Mouse (Mus musculus) neural tube, embryonic 14.5 days (tissue): Measurements from ENCODE around the gene Fam98a. TPM values are rescaled to one million over a fixed set of nuclear protein-coding genes. Genes with fewer than 3 reads are reported as not detected.

Source experiments
- ATAC-seq: fragments of 200-750 bp; cut with Nextera tagmentation; 2 replicates; pipeline ENCODE4 v1.8.0; 2017; ENCODE audit warnings: low read depth, mild to moderate bottlenecking, moderate TSS enrichment, moderate library complexity
- H3K27ac ChIP-seq: fragments of 300-500 bp; sonication (generic); 2 replicates; pipeline ENCODE4 v1.5.1; 2014; ENCODE audit warnings: low read depth, mild to moderate bottlenecking, control low read depth, low read length, moderate library complexity, mixed read lengths
- H3K27me3 ChIP-seq: fragments of 300-500 bp; sonication (generic); 2 replicates; pipeline ENCODE4 v1.6.1; 2014; ENCODE audit warnings: low read length; ENCODE audit not compliant: control insufficient read depth, insufficient read depth
- H3K36me3 ChIP-seq: fragments of 300-500 bp; sonication (generic); 2 replicates; pipeline ENCODE4 v1.6.1; 2014; ENCODE audit warnings: low read length, mixed read lengths; ENCODE audit not compliant: control insufficient read depth, insufficient read depth
- H3K4me1 ChIP-seq: fragments of 300-500 bp; sonication (generic); 2 replicates; pipeline ENCODE4 v1.6.1; 2014; ENCODE audit warnings: low read length; ENCODE audit not compliant: control insufficient read depth, insufficient read depth
- H3K4me2 ChIP-seq: fragments of 300-500 bp; sonication (generic); 2 replicates; pipeline ENCODE4 v1.6.1; 2014; ENCODE audit warnings: mild to moderate bottlenecking, low read depth, low read length, control low read depth
- H3K4me3 ChIP-seq: fragments of 300-500 bp; sonication (generic); 2 replicates; pipeline ENCODE4 v1.5.1; 2014; ENCODE audit warnings: low read depth, low read length, control low read depth, mixed read lengths
- H3K9ac ChIP-seq: fragments of 300-500 bp; sonication (generic); replicated peaks from 2 replicates; pipeline ENCODE4 v1.6.1; 2014; ENCODE audit warnings: low read depth, mild to moderate bottlenecking, control low read depth, low read length, mixed read lengths
- H3K9me3 ChIP-seq: fragments of 300-500 bp; sonication (generic); 2 replicates; pipeline ENCODE4 v1.6.1; 2016; ENCODE audit warnings: low read length; ENCODE audit not compliant: control insufficient read depth
- WGBS: fragments of 180-500 bp; shearing (Covaris S2); extraction: QIAGEN DNeasy Blood & Tissue Kit; methylation state at CpG from one replicate; pipeline ENCODE4 v1.1.7; 2014; 5-methylcytosine and 5-hydroxymethylcytosine counted together
- polyA plus RNA-seq: library from polyadenylated mRNA; unstranded; fragments of >200 nt; fragmentation: Nextera tagmentation; extraction: Ambion mirVana; gene quantifications from 2 replicates; pipeline ENCODE4 v1.2.1, GENCODE M21; 2014

Gene Fam98a
- polyA plus RNA-seq, 1 experiment from 2014 or later = 13.3 TPM

DNA sequence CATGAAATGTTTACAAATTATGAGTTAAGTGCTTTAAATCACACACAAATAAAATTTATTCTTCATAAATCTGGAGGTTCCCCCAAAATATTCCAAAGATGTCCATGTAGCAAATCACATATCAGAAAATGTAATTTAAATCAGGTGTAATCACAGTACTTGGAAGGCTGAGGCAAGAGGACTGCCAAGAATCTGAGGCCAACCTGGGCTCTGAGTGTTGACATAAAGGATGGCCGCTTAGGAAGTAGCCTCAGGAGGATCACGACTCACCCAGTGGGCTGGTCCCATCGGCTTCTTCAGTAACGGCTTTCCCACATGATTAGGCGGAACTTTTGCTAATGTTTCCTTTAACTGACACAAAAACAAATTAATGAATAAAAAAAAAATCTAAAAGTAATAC is 11.9 kb downstream of the Fam98a start:
- no peaks in the 10 kb centered on the region for H3K27me3 ChIP-seq
- H3K9ac ChIP-seq = no peak overlapping the region
- peaks cover 18% of the 10 kb centered on the region; the same call in 1 of the 2 replicates for H3K36me3 ChIP-seq
- 85% methylated on average over 5 of the region's 5 CpGs for WGBS
- no peaks in the 10 kb centered on the region for H3K9me3 ChIP-seq
- H3K4me3 ChIP-seq = no peak overlapping the region
- H3K4me2 ChIP-seq = no peak overlapping the region
- H3K27ac ChIP-seq = no peak overlapping the region
- no peaks in the 10 kb centered on the region for H3K4me1 ChIP-seq
- ATAC-seq = no peak

DNA sequence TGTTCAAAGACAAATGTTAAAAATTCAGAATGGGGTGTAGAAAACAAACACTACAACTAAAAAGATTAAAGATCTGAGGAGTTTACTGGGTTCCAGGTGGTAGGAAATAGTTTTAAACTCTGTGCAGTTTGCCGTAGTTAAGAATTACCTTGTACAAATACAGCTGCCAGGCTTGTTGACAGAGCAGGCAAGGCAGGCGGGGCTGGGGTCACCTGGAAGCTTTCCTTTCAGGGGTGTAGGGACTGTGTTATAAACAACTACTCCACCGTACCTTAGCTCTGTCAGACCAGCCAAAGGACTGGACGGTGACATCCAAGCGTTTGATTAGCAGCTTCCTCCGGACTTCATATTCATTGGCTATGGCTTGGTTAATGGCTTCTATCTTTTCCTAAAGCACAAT is 12.6 kb downstream of the Fam98a start:
- H3K27me3 ChIP-seq = no peaks in the 10 kb centered on the region

DNA sequence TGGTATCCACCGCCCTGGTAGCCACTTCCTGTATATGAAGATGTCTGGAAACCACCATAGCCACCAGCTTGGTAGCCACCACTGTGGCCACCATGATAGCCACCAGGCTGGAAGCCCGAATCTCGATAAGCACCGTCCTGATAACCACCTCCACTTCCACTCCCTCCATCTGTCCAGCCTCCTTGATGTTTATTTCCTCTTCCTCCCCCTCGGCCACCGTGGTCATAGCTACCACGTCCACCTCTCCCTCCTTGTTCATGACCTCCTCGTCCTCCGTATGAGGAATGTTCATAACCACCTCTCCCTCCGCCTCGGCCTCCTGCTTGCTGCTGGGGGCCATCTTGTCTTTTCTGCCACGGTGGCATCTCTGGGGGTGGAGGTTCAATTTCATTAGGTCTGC is 13.3 kb downstream of the Fam98a start:
- ATAC-seq = no peak
- H3K27me3 ChIP-seq = no peaks in the 10 kb centered on the region
- H3K27ac ChIP-seq = no peak overlapping the region
- 96% methylated on average over 12 of the region's 12 CpGs for WGBS
- H3K4me1 ChIP-seq = no peaks in the 10 kb centered on the region
- no peak overlapping the region for H3K4me2 ChIP-seq
- H3K9ac ChIP-seq = no peak overlapping the region
- no peak overlapping the region for H3K4me3 ChIP-seq
- H3K9me3 ChIP-seq = no peaks in the 10 kb centered on the region
- H3K36me3 ChIP-seq = peaks cover 13% of the 10 kb centered on the region; the same call in 1 of the 2 replicates

More for the DNA sequence above, 12.6 kb downstream of the Fam98a start:
- H3K27ac ChIP-seq = no peak overlapping the region
- no peaks in the 10 kb centered on the region for H3K9me3 ChIP-seq
- H3K4me3 ChIP-seq = no peak overlapping the region
- no peaks in the 10 kb centered on the region for H3K4me1 ChIP-seq
- 96% methylated on average over 6 of the region's 6 CpGs for WGBS
- H3K4me2 ChIP-seq = no peak overlapping the region
- H3K36me3 ChIP-seq = peaks cover 13% of the 10 kb centered on the region; the same call in 1 of the 2 replicates
- ATAC-seq = no peak
- no peak overlapping the region for H3K9ac ChIP-seq

GRCm38 (mm10) chr17:75537050-75537445 is 14.7 kb downstream of the Fam98a start:
- Histone ChIP-seq H3K9ac (no peak overlapping the region), H3K36me3 (peaks cover 13% of the 10 kb centered on the region; the same call in 1 of the 2 replicates), H3K4me3 (no peak overlapping the region), H3K27ac (no peak overlapping the region), H3K9me3 (no peaks in the 10 kb centered on the region), H3K4me1 (no peaks in the 10 kb centered on the region), H3K27me3 (no peaks in the 10 kb centered on the region), H3K4me2 (no peak overlapping the region)
- no peak for ATAC-seq
- 91% methylated on average over 7 of the region's 7 CpGs for WGBS

GRCm38 (mm10) chr17:75536396-75537049 is 15.2 kb downstream of the Fam98a start:
- Histone ChIP-seq H3K27ac (no peak overlapping the region), H3K4me1 (no peaks in the 10 kb centered on the region), H3K4me2 (no peak overlapping the region), H3K4me3 (no peak overlapping the region), H3K9me3 (no peaks in the 10 kb centered on the region), H3K27me3 (no peaks in the 10 kb centered on the region), H3K36me3 (peaks cover 13% of the 10 kb centered on the region; the same call in 1 of the 2 replicates), H3K9ac (no peak overlapping the region)
- peak; percentile 88 for ATAC-seq
- WGBS = 45% methylated on average over 6 of the region's 6 CpGs

GRCm38 (mm10) chr17:75535612-75536011 is 16.1 kb downstream of the Fam98a start:
- Histone ChIP-seq H3K27me3 (no peaks in the 10 kb centered on the region), H3K4me3 (no peak overlapping the region), H3K9ac (no peak overlapping the region), H3K36me3 (peaks cover 13% of the 10 kb centered on the region; the same call in 1 of the 2 replicates), H3K27ac (no peak overlapping the region), H3K4me1 (no peaks in the 10 kb centered on the region), H3K4me2 (no peak overlapping the region), H3K9me3 (no peaks in the 10 kb centered on the region)
- ATAC-seq = no peak
- WGBS = 93% methylated on average over 4 of the region's 4 CpGs

DNA sequence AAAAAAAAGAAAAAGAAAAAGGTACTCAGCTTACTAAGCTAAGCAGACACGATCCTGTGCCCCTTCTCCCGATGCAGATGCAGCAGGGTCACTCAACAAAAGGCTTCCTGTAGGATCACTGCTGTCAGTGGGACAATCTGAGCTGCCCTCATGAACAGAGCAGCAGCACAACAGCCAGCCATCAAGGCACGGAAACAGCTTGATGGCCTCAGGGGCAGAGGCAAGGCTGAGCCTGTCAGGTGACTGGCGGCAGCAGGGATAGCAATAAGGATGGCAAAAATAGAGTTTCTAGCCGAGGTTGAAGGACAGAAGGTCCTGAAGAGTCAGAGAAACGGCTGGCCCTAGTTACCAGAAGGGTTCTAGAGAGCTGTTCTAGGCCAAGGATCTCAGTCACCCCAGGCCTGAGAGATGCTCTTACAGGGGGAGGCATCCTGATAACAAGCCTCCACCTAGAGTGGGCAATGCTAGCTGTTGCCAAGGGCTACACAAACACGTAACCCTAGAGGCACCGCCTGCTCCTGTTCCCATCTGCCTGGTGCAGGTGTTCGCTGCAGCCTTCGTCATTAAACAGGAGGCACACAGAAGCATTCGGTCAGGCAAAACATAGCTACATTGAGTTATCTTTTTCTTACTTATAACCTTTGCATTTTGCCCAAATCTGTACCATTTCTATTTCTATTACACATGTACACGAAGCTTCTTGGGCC is 17.3 kb downstream of the Fam98a start:
- H3K36me3 ChIP-seq = peaks cover 12% of the 10 kb centered on the region; the same call in 1 of the 2 replicates
- peak; percentile 47; the same call in 1 of the 2 replicates for ATAC-seq
- WGBS = 49% methylated on average over 12 of the region's 12 CpGs
- H3K27me3 ChIP-seq = no peaks in the 10 kb centered on the region
- no peaks in the 10 kb centered on the region for H3K4me1 ChIP-seq
- no peak overlapping the region for H3K4me2 ChIP-seq
- H3K9ac ChIP-seq = no peak overlapping the region
- H3K27ac ChIP-seq = no peak overlapping the region
- no peak overlapping the region for H3K4me3 ChIP-seq
- no peaks in the 10 kb centered on the region for H3K9me3 ChIP-seq

- Histone ChIP-seq H3K4me2 (no peak overlapping the region), H3K4me1 (no peaks in the 10 kb centered on the region), H3K4me3 (no peak overlapping the region), H3K9ac (no peak overlapping the region), H3K27ac (no peak overlapping the region), H3K36me3 (no peaks in the 10 kb centered on the region), H3K27me3 (no peaks in the 10 kb centered on the region), H3K9me3 (no peaks in the 10 kb centered on the region)
- no peak for ATAC-seq
- 57% methylated on average over 6 of the region's 6 CpGs for WGBS
These were observed 19.2 kb downstream of the Fam98a start for GRCm38 (mm10) chr17:75532469-75532986.
